Mouse (Mus musculus) layer of hippocampus, adult 2 months (tissue): ENCODE measurements around the gene Rims4. TPM values are rescaled to one million over a fixed set of nuclear protein-coding genes. Genes with fewer than 3 reads are reported as not detected.

Source experiments
- DNase-seq, 2 experiments: peaks; one replicate each; pipeline ENCODE4 v3.0.0; 2022; ENCODE audit warnings: low spot score in 2 of 2
- H3K27ac ChIP-seq: fragments of 200-600 bp; 2 replicates; pipeline ENCODE4 v1.8.1; 2022
- H3K4me3 ChIP-seq: fragments of 200-600 bp; 2 replicates; pipeline ENCODE4 v1.8.1; 2022; ENCODE audit warnings: mild to moderate bottlenecking
- CTCF ChIP-seq: fragments of 200-600 bp; conservative IDR thresholded peaks from 2 replicates; pipeline ENCODE4 v1.8.1; 2022; ENCODE audit warnings: antibody characterized with exemption, mild to moderate bottlenecking, moderate library complexity
- total RNA-seq, 2 experiments: library from RNA; stranded (reverse); gene quantifications; 2 replicates each; pipeline ENCODE4 v1.2.3; 2021

The Rims4 gene
- total RNA-seq, 2 experiments from 2014 or later = 37.0 to 39.9 TPM

- no peak overlapping the region for H3K4me3 ChIP-seq
- TF ChIP-seq CTCF = no peak
- DNase-seq = no peak
Measured at GRCm38 (mm10) chr2:163925044-163925443, 6.6 kb upstream of the Rims4 start.

GRCm38 (mm10) chr2:163924531-163924930 lies 6.0 kb upstream of the Rims4 start:
- DNase-seq = no peak
- TF ChIP-seq CTCF = no peak
- H3K4me3 ChIP-seq = no peak overlapping the region
- no peak overlapping the region for H3K27ac ChIP-seq

More at GRCm38 (mm10) chr2:163925044-163925443, 6.6 kb upstream of the Rims4 start:
- no peak overlapping the region for H3K27ac ChIP-seq

- H3K4me3 ChIP-seq = no peak overlapping the region
- no peak for DNase-seq
- peak; percentile 57 for TF ChIP-seq CTCF
- H3K27ac ChIP-seq = no peak overlapping the region
Measured at GRCm38 (mm10) chr2:163923113-163923512, 4.6 kb upstream of the Rims4 start.

- TF ChIP-seq CTCF = no peak
- H3K27ac ChIP-seq = no peak overlapping the region
- no peak for DNase-seq
- peak overlapping the region; percentile 56; the same call in 1 of the 2 replicates for H3K4me3 ChIP-seq
Measured at GRCm38 (mm10) chr2:163919581-163919980, 1.1 kb upstream of the Rims4 start.

GRCm38 (mm10) chr2:163916703-163917102 lies 1.8 kb downstream of the Rims4 start:
- Histone ChIP-seq H3K27ac (no peak overlapping the region), H3K4me3 (peak overlapping the region; percentile 9; the same call in 1 of the 2 replicates)
- no peak for TF ChIP-seq CTCF

GRCm38 (mm10) chr2:163915294-163915791 lies 3.1 kb downstream of the Rims4 start:
- Histone ChIP-seq H3K27ac (no peak overlapping the region; the same call in 1 of the 2 replicates), H3K4me3 (no peak overlapping the region)
- TF ChIP-seq CTCF = no peak
- no peak for DNase-seq

More at GRCm38 (mm10) chr2:163916703-163917102, 1.8 kb downstream of the Rims4 start:
- no peak for DNase-seq

- TF ChIP-seq CTCF = no peak
- DNase-seq = peak; percentile 65 to 91
- H3K4me3 ChIP-seq = peak overlapping the region; percentile 45
- H3K27ac ChIP-seq = peak overlapping the region; percentile 75
Measured at GRCm38 (mm10) chr2:163914107-163914506, 4.4 kb downstream of the Rims4 start.

GRCm38 (mm10) chr2:163913704-163914103 lies 4.8 kb downstream of the Rims4 start:
- Histone ChIP-seq H3K4me3 (peak overlapping the region; percentile 45), H3K27ac (peak overlapping the region; percentile 75)
- no peak for DNase-seq
- TF ChIP-seq CTCF = no peak

GRCm38 (mm10) chr2:163911826-163912444 lies 6.5 kb downstream of the Rims4 start:
- DNase-seq = peak in 1 of 2 experiments; percentile 65
- no peak overlapping the region for H3K4me3 ChIP-seq
- no peak for TF ChIP-seq CTCF
- peak overlapping the region; percentile 32; the same call in 1 of the 2 replicates for H3K27ac ChIP-seq

- Histone ChIP-seq H3K4me3 (no peak overlapping the region), H3K27ac (no peak overlapping the region)
- no peak for TF ChIP-seq CTCF
- DNase-seq = no peak
Measured at GRCm38 (mm10) chr2:163909604-163910003, 8.9 kb downstream of the Rims4 start.

GRCm38 (mm10) chr2:163907131-163907530 lies 11.4 kb downstream of the Rims4 start:
- Histone ChIP-seq H3K27ac (no peak overlapping the region), H3K4me3 (no peak overlapping the region)
- DNase-seq = no peak
- no peak for TF ChIP-seq CTCF

GRCm38 (mm10) chr2:163904323-163904722 lies 14.2 kb downstream of the Rims4 start:
- DNase-seq = no peak
- no peak for TF ChIP-seq CTCF
- no peak overlapping the region for H3K27ac ChIP-seq
- H3K4me3 ChIP-seq = no peak overlapping the region

- no peak overlapping the region for H3K27ac ChIP-seq
- DNase-seq = no peak
- no peak overlapping the region for H3K4me3 ChIP-seq
- TF ChIP-seq CTCF = no peak
Measured at GRCm38 (mm10) chr2:163903461-163903860, 15.0 kb downstream of the Rims4 start.

- H3K27ac ChIP-seq = no peak overlapping the region
- H3K4me3 ChIP-seq = no peak overlapping the region
- DNase-seq = no peak
- TF ChIP-seq CTCF = no peak
Measured at GRCm38 (mm10) chr2:163902448-163902847, 16.0 kb downstream of the Rims4 start.
